Mouse (Mus musculus) brain, embryonic 14.5 days (tissue): ENCODE measurements around the gene Snrnp40.

Experiments
- CTCF ChIP-seq: fragments of 200-500 bp; IDR thresholded peaks from 2 replicates; pipeline ENCODE4 v1.5.1; 2012; ENCODE audit warnings: inconsistent platforms, mild to moderate bottlenecking, moderate library complexity, borderline replicate concordance; ENCODE audit not compliant: insufficient read depth, insufficient read length; ENCODE audit errors: extremely low read depth
- POLR2A ChIP-seq: fragments of 200-500 bp; IDR thresholded peaks from 2 replicates; pipeline ENCODE4 v1.6.1; 2012; ENCODE audit warnings: mild to moderate bottlenecking, inconsistent platforms, borderline replicate concordance; ENCODE audit not compliant: poor library complexity, insufficient read depth, insufficient read length, severe bottlenecking; ENCODE audit errors: extremely low read depth

GRCm38 (mm10) chr4:130315771-130316527 lies 44.0 kb upstream of the Snrnp40 start:
- TF ChIP-seq CTCF (no peak), POLR2A (no peak)
